Mouse (Mus musculus) lung, postnatal 0 days (tissue): ENCODE data around the gene Vstm2b.

Experiments used
- CTCF ChIP-seq: IDR thresholded peaks from 2 replicates; pipeline ENCODE4 v1.5.1; 2016; ENCODE audit warnings: antibody characterized with exemption, mild to moderate bottlenecking
- EP300 ChIP-seq: IDR thresholded peaks from 2 replicates; pipeline ENCODE4 v1.6.1; 2016; ENCODE audit warnings: antibody characterized with exemption, mild to moderate bottlenecking, control low read depth

DNA sequence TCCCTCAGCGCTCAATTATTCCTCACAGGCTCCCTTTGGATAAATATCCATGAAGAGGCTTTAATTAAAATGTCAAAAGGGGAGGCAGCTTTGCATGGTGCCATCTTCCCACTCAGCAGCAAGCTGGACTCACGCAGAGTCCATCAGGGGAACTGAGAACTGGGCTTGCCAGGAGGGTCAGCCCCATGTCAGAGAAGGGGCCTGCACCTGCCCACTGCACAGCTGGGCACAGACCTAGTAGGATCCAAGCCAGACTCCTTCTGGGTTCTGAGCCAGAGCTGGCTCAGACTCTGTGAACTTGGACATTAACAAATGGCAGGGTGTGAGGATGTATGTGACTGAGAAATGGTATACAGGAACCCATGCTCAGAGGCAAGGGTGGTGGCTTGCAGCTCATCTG, 22.0 kb downstream of the Vstm2b start:
- TF ChIP-seq CTCF (no peak), EP300 (no peak)
